Comparison of ENCODE assay signal across 17 mouse cellular contexts in the genomic region with DNA sequence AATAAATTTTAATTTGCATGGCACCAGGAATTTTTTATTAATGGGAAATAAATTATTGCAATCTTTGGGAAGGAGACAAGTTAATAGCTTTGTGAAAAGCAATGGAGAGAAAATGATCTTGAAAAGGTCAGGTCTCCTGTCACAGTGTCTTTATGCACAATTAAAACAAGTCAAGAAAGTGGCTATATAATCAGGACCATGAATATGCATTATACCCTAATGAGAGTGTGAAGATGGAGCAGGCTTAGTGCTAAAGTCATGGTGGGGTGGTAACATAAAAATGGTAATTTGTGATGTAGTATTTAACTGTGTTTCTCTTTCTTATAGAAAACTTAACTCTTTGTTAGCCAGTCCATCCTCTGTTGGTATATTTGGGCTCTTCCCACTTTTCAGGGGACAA.
"Had no signal": no experiment of that assay in that cellular context is flagged by ENCODE, and none has a peak within 500 bp of the region (broad histone marks: within the 10 kb centered on the region; RNA-seq: fewer than 3 reads in every experiment).

No protein-coding gene starts in this region.

- H3K4me3 ChIP-seq: kidney, embryonic 15.5 days; limb, embryonic 12.5 days; limb, embryonic 15.5 days; midbrain, embryonic 12.5 days; midbrain, embryonic 15.5 days had no signal

- H3K27me3 ChIP-seq: kidney, embryonic 15.5 days; limb, embryonic 12.5 days; limb, embryonic 15.5 days; midbrain, embryonic 12.5 days; midbrain, embryonic 15.5 days had no signal

- H3K4me1 ChIP-seq: kidney, embryonic 15.5 days; limb, embryonic 12.5 days; limb, embryonic 15.5 days; midbrain, embryonic 12.5 days; midbrain, embryonic 15.5 days had no signal

- H3K9ac ChIP-seq: kidney, embryonic 15.5 days; limb, embryonic 12.5 days; limb, embryonic 15.5 days; liver, embryonic 14.5 days; liver, postnatal 0 days; lung, embryonic 14.5 days; midbrain, embryonic 12.5 days; midbrain, embryonic 15.5 days had no signal

- ATAC-seq: intestine, postnatal 0 days; liver, postnatal 0 days; lung, postnatal 0 days; midbrain, embryonic 15.5 days had no signal

- H3K27ac ChIP-seq: kidney, embryonic 15.5 days; limb, embryonic 12.5 days; limb, embryonic 15.5 days; liver, embryonic 14.5 days; macrophage; midbrain, embryonic 12.5 days; midbrain, embryonic 15.5 days had no signal

- H3K9me3 ChIP-seq: kidney, embryonic 15.5 days; limb, embryonic 12.5 days; limb, embryonic 15.5 days; midbrain, embryonic 12.5 days; midbrain, embryonic 15.5 days had no signal

- H3K36me3 ChIP-seq: kidney, embryonic 15.5 days; limb, embryonic 12.5 days; limb, embryonic 15.5 days; midbrain, embryonic 12.5 days; midbrain, embryonic 15.5 days had no signal

- DNase-seq: kidney, adult 8-10 months; kidney, postnatal 10 days; kidney, postnatal 36 days; left cerebral cortex, postnatal 4 days; liver, postnatal 0 days; lung, embryonic 14.5 days; thymus, adult 18-20 months had no signal

- H3K4me2 ChIP-seq: kidney, embryonic 15.5 days; limb, embryonic 12.5 days; limb, embryonic 15.5 days; liver, embryonic 11.5 days; lung, embryonic 14.5 days; midbrain, embryonic 12.5 days; midbrain, embryonic 15.5 days had no signal
